10 mouse cellular contexts compared by ENCODE assay signal in genomic region chr10:5309961-5310713, GRCm38 (mm10).
DNase-seq lines count a peak whose midpoint lies in the region; ATAC-seq and TF ChIP-seq lines count a peak whose summit lies in the region.
"Had no signal": no experiment of that assay in that cellular context is flagged by ENCODE, and none has a peak within 500 bp of the region (broad histone marks: within the 10 kb centered on the region; RNA-seq: fewer than 3 reads in every experiment).

No protein-coding gene starts in this region.

- no peaks in the 10 kb centered on the region for H3K9me3 ChIP-seq in hindbrain, embryonic 10.5 days
- no peaks in the 10 kb centered on the region for H3K9me3 ChIP-seq in hindbrain, embryonic 12.5 days (replicated peaks)
- no peaks in the 10 kb centered on the region for H3K9me3 ChIP-seq in midbrain, embryonic 14.5 days (ENCODE audit: control insufficient read depth, low read length)

- peaks cover 16% of the 10 kb centered on the region for H3K4me1 ChIP-seq in hindbrain, embryonic 10.5 days (replicated peaks)
- H3K4me1 ChIP-seq in hindbrain, embryonic 12.5 days, result peaks cover 8% of the 10 kb centered on the region
- H3K4me1 ChIP-seq in cortical plate, adult 2 months (ENCODE audit: control insufficient read depth, insufficient read depth, low read length), result no peaks in the 10 kb centered on the region
- 0 out of 2 replicates have a peak, but pooled peaks cover 7% of the 10 kb centered on the region for H3K4me1 ChIP-seq in midbrain, embryonic 14.5 days (ENCODE audit: control insufficient read depth, insufficient read depth, low read length)

- TF ChIP-seq CTCF in cortical plate, adult 2 months (IDR thresholded peaks at IDR 0.05; ENCODE audit: extremely low read depth, insufficient read depth, low read length), result no peak

- ATAC-seq in hindbrain, embryonic 12.5 days (ENCODE audit: low FRiP score), result no peak
- ATAC-seq in midbrain, embryonic 14.5 days (ENCODE audit: low FRiP score, low TSS enrichment), result peak; percentile 44; the same call in 1 of the 2 replicates
- no peak for ATAC-seq in inflammation-experienced regulatory T-cells, adult 6 months
- ATAC-seq: Patski had no signal

- H3K4me3 ChIP-seq in hindbrain, embryonic 10.5 days, result no peak overlapping the region
- H3K4me3 ChIP-seq in hindbrain, embryonic 12.5 days, result no peak overlapping the region
- H3K4me3 ChIP-seq in cortical plate, adult 2 months (ENCODE audit: insufficient read depth, low read length), result no peak overlapping the region
- H3K4me3 ChIP-seq in midbrain, embryonic 14.5 days (replicated peaks; ENCODE audit: low read depth, low read length), result no peak overlapping the region
- H3K4me3 ChIP-seq: heart, adult 2 months had no signal

- 0 out of 2 replicates have a peak overlapping the region, but pooled peaks have one; percentile 16 for H3K27ac ChIP-seq in hindbrain, embryonic 10.5 days
- H3K27ac ChIP-seq in hindbrain, embryonic 12.5 days, result no peak overlapping the region
- H3K27ac ChIP-seq in cortical plate, adult 2 months (ENCODE audit: insufficient read depth, low read length), result peak overlapping the region; percentile 77
- no peak overlapping the region for H3K27ac ChIP-seq in midbrain, embryonic 14.5 days (replicated peaks; ENCODE audit: low read depth, low read length)
- H3K27ac ChIP-seq: heart, adult 2 months had no signal

- no peaks in the 10 kb centered on the region for H3K36me3 ChIP-seq in hindbrain, embryonic 10.5 days
- no peaks in the 10 kb centered on the region for H3K36me3 ChIP-seq in hindbrain, embryonic 12.5 days
- no peaks in the 10 kb centered on the region for H3K36me3 ChIP-seq in midbrain, embryonic 14.5 days (ENCODE audit: control insufficient read depth, insufficient read depth, low read length)

- H3K4me2 ChIP-seq in hindbrain, embryonic 12.5 days (replicated peaks), result no peak overlapping the region
- no peak overlapping the region for H3K4me2 ChIP-seq in midbrain, embryonic 14.5 days (ENCODE audit: low read length)

- DNase-seq in hindbrain, embryonic 10.5 days (ENCODE audit: low spot score), result peak; percentile 21
- DNase-seq in heart, postnatal 14 days, result peak; percentile 22 to 33
- peak; percentile 24 for DNase-seq in midbrain, embryonic 14.5 days
- DNase-seq in kidney, postnatal 14 days, result no peak
- DNase-seq in cerebellum, adult 9-10 months, result no peak

- intact Hi-C loops in heart, postnatal 14 days (cut with DNase I), result loop anchor here (10.0 kb wide), 2 partner anchors 245 to 485 kb away; partner anchors contain the start of gene Syne1

- no peak for TF ChIP-seq POLR2A in cortical plate, adult 2 months (IDR thresholded peaks at IDR 0.05; ENCODE audit: extremely low read depth, insufficient read depth, low read length)

- no peaks in the 10 kb centered on the region for H3K27me3 ChIP-seq in hindbrain, embryonic 10.5 days (ENCODE audit: insufficient read depth, poor library complexity, severe bottlenecking)
- H3K27me3 ChIP-seq in hindbrain, embryonic 12.5 days, result no peaks in the 10 kb centered on the region
- no peaks in the 10 kb centered on the region for H3K27me3 ChIP-seq in midbrain, embryonic 14.5 days (ENCODE audit: control insufficient read depth, insufficient read depth, low read length)
- H3K27me3 ChIP-seq: Patski had no signal

- H3K9ac ChIP-seq in hindbrain, embryonic 12.5 days, result no peak overlapping the region
- H3K9ac ChIP-seq in midbrain, embryonic 14.5 days (replicated peaks; ENCODE audit: low read length), result no peak overlapping the region

- WGBS in hindbrain, embryonic 10.5 days, result 7% methylated on average over 4 of the region's 4 CpGs
- WGBS in hindbrain, embryonic 12.5 days, result 13% methylated on average over 4 of the region's 4 CpGs
- 6% methylated on average over 4 of the region's 4 CpGs for WGBS in midbrain, embryonic 14.5 days

Comparison
In these comparisons a context has a peak if more than half of its experiments do, and no peak if none do; other contexts are left out.
1. H3K27ac ChIP-seq: peak in hindbrain, embryonic 10.5 days (single experiment) and cortical plate, adult 2 months (single experiment); none in hindbrain, embryonic 12.5 days (single experiment) and midbrain, embryonic 14.5 days (single experiment).
2. DNase-seq: peak in hindbrain, embryonic 10.5 days (single experiment), heart, postnatal 14 days (2 of 2) and midbrain, embryonic 14.5 days (single experiment); none in kidney, postnatal 14 days (single experiment) and cerebellum, adult 9-10 months (single experiment).